Mouse (Mus musculus) heart, embryonic 11.5 days (tissue): ENCODE measurements around the gene Rfxap. TPM values are rescaled to one million over a fixed set of nuclear protein-coding genes. Genes with fewer than 3 reads are reported as not detected.

Experiments used
- ATAC-seq: fragments of 200-750 bp; cut with Nextera tagmentation; replicated peaks from 2 replicates; pipeline ENCODE4 v1.8.0; 2017; ENCODE audit warnings: moderate library complexity; ENCODE audit not compliant: insufficient number of reproducible peaks, low FRiP score, low TSS enrichment
- H3K27ac ChIP-seq: fragments of 300-500 bp; sonication (generic); 2 replicates; pipeline ENCODE4 v1.5.1; 2014; ENCODE audit warnings: mild to moderate bottlenecking, low read depth, low read length
- H3K27me3 ChIP-seq: fragments of 300-500 bp; sonication (generic); 2 replicates; pipeline ENCODE4 v1.6.1; 2014; ENCODE audit warnings: mild to moderate bottlenecking, low read length, mixed read lengths; ENCODE audit not compliant: control insufficient read depth, insufficient read depth
- H3K36me3 ChIP-seq: fragments of 300-500 bp; sonication (generic); 2 replicates; pipeline ENCODE4 v1.6.1; 2014; ENCODE audit warnings: mild to moderate bottlenecking, low read length, moderate library complexity, mixed read lengths; ENCODE audit not compliant: control insufficient read depth, insufficient read depth
- H3K4me1 ChIP-seq: fragments of 300-500 bp; sonication (generic); 2 replicates; pipeline ENCODE4 v1.6.1; 2014; ENCODE audit warnings: low read length; ENCODE audit not compliant: control insufficient read depth, insufficient read depth
- H3K4me2 ChIP-seq: fragments of 300-500 bp; sonication (generic); 2 replicates; pipeline ENCODE4 v1.6.1; 2014; ENCODE audit warnings: mild to moderate bottlenecking, moderate library complexity
- H3K4me3 ChIP-seq: fragments of 300-500 bp; sonication (generic); 2 replicates; pipeline ENCODE4 v1.5.1; 2014; ENCODE audit warnings: low read depth, low read length
- H3K9ac ChIP-seq: fragments of 300-500 bp; sonication (generic); 2 replicates; pipeline ENCODE4 v1.6.1; 2014; ENCODE audit warnings: mild to moderate bottlenecking, low read depth, low read length, moderate library complexity
- H3K9me3 ChIP-seq: fragments of 300-500 bp; sonication (generic); replicated peaks from 2 replicates; pipeline ENCODE4 v1.6.1; 2016; ENCODE audit warnings: low read length; ENCODE audit not compliant: control insufficient read depth
- WGBS: fragments of 180-500 bp; shearing (Covaris S2); extraction: QIAGEN DNeasy Blood & Tissue Kit; methylation state at CpG from one replicate; pipeline ENCODE4 v1.1.7; 2014; ENCODE audit not compliant: insufficient replicate concordance; 5-methylcytosine and 5-hydroxymethylcytosine counted together
- polyA plus RNA-seq: library from polyadenylated mRNA; unstranded; fragments of >200 nt; fragmentation: Nextera tagmentation; extraction: Ambion mirVana; gene quantifications from 2 replicates; pipeline ENCODE4 v1.2.1, GENCODE M21; 2014

Rfxap gene
- polyA plus RNA-seq, 1 experiment from 2014 or later: 34.3 TPM

GRCm38 (mm10) chr3:54761258-54761657 lies 46.3 kb downstream of the Rfxap start:
- Histone ChIP-seq H3K27me3 (no peaks in the 10 kb centered on the region), H3K27ac (no peak overlapping the region), H3K4me3 (no peak overlapping the region), H3K9ac (no peak overlapping the region), H3K4me1 (peaks cover 5% of the 10 kb centered on the region; the same call in 1 of the 2 replicates), H3K9me3 (no peaks in the 10 kb centered on the region), H3K36me3 (no peaks in the 10 kb centered on the region), H3K4me2 (no peak overlapping the region)
- ATAC-seq: no peak
- WGBS: 86% methylated on average over 1 of the region's 1 CpGs

- H3K9me3 ChIP-seq: no peaks in the 10 kb centered on the region
- H3K4me3 ChIP-seq: no peak overlapping the region
Measured at GRCm38 (mm10) chr3:54760321-54761115, 47.1 kb downstream of the Rfxap start.

GRCm38 (mm10) chr3:54759211-54759610 lies 48.4 kb downstream of the Rfxap start:
- no peaks in the 10 kb centered on the region for H3K36me3 ChIP-seq
- no peak for ATAC-seq
- H3K27me3 ChIP-seq: no peaks in the 10 kb centered on the region
- H3K9me3 ChIP-seq: no peaks in the 10 kb centered on the region
- no peak overlapping the region for H3K9ac ChIP-seq
- H3K4me1 ChIP-seq: peaks cover 5% of the 10 kb centered on the region; the same call in 1 of the 2 replicates
- H3K27ac ChIP-seq: no peak overlapping the region
- no peak overlapping the region for H3K4me3 ChIP-seq
- no peak overlapping the region for H3K4me2 ChIP-seq
- WGBS: 77% methylated on average over 9 of the region's 9 CpGs

More at GRCm38 (mm10) chr3:54760321-54761115, 47.1 kb downstream of the Rfxap start:
- no peak for ATAC-seq
- Histone ChIP-seq H3K36me3 (no peaks in the 10 kb centered on the region), H3K27me3 (no peaks in the 10 kb centered on the region), H3K27ac (no peak overlapping the region), H3K9ac (no peak overlapping the region), H3K4me2 (no peak overlapping the region), H3K4me1 (peaks cover 5% of the 10 kb centered on the region; the same call in 1 of the 2 replicates)
- 66% methylated on average over 15 of the region's 15 CpGs for WGBS

- Histone ChIP-seq H3K27me3 (no peaks in the 10 kb centered on the region), H3K4me3 (no peak overlapping the region), H3K9me3 (no peaks in the 10 kb centered on the region), H3K36me3 (no peaks in the 10 kb centered on the region), H3K4me2 (no peak overlapping the region), H3K4me1 (peaks cover 5% of the 10 kb centered on the region; the same call in 1 of the 2 replicates), H3K9ac (no peak overlapping the region), H3K27ac (no peak overlapping the region)
- WGBS: 80% methylated on average over 8 of the region's 8 CpGs
- ATAC-seq: no peak
Measured at GRCm38 (mm10) chr3:54757446-54757845, 50.1 kb downstream of the Rfxap start.

GRCm38 (mm10) chr3:54756058-54756457 lies 51.5 kb downstream of the Rfxap start:
- peak overlapping the region; percentile 75 for H3K9ac ChIP-seq

GRCm38 (mm10) chr3:54755145-54756041 lies 52.2 kb downstream of the Rfxap start, which contains the start of gene Smad9:
Smad9 (plus strand) TSS chr3:54755582.
- under 1% methylated on average over 61 of the region's 66 CpGs for WGBS
- Histone ChIP-seq H3K36me3 (peaks cover 7% of the 10 kb centered on the region), H3K27ac (peak within 1 kb of the TSS; percentile 84), H3K9ac (peak within 1 kb of the TSS; percentile 75), H3K4me2 (peak within 1 kb of the TSS; percentile 96), H3K27me3 (no peaks in the 10 kb centered on the region), H3K9me3 (no peaks in the 10 kb centered on the region), H3K4me3 (peak within 1 kb of the TSS; percentile 69), H3K4me1 (0 out of 2 replicates have a peak, but pooled peaks cover 3% of the 10 kb centered on the region)
- peak; percentile 74 for ATAC-seq

More at GRCm38 (mm10) chr3:54756058-54756457, 51.5 kb downstream of the Rfxap start:
- WGBS: 2% methylated on average over 11 of the region's 11 CpGs
- ATAC-seq: peak; percentile 54; the same call in 1 of the 2 replicates
- Histone ChIP-seq H3K27ac (peak overlapping the region; percentile 84), H3K9me3 (no peaks in the 10 kb centered on the region), H3K4me1 (0 out of 2 replicates have a peak, but pooled peaks cover 3% of the 10 kb centered on the region), H3K27me3 (no peaks in the 10 kb centered on the region), H3K4me2 (peak overlapping the region; percentile 96), H3K4me3 (peak overlapping the region; percentile 69), H3K36me3 (peaks cover 5% of the 10 kb centered on the region; the same call in 1 of the 2 replicates)

- Histone ChIP-seq H3K36me3 (peaks cover 18% of the 10 kb centered on the region), H3K4me2 (no peak overlapping the region), H3K4me3 (no peak overlapping the region), H3K9ac (no peak overlapping the region), H3K27me3 (no peaks in the 10 kb centered on the region), H3K4me1 (0 out of 2 replicates have a peak, but pooled peaks cover 3% of the 10 kb centered on the region), H3K27ac (no peak overlapping the region), H3K9me3 (no peaks in the 10 kb centered on the region)
- 67% methylated on average over 4 of the region's 4 CpGs for WGBS
- ATAC-seq: no peak
Measured at GRCm38 (mm10) chr3:54753411-54753810, 54.2 kb downstream of the Rfxap start.
